Mouse (Mus musculus) cerebellum, adult 11 months (tissue): ENCODE measurements around the gene Ascl5.

ENCODE experiments used
- DNase-seq: peaks from one replicate; pipeline ENCODE4 v3.0.0; 2022

Ascl5 gene

GRCm38 (mm10) chr1:136050312-136051012, at the start of gene Ascl5:
Gene Ascl5 (plus strand): TSS chr1:136050804.
- DNase-seq: no peak

DNA sequence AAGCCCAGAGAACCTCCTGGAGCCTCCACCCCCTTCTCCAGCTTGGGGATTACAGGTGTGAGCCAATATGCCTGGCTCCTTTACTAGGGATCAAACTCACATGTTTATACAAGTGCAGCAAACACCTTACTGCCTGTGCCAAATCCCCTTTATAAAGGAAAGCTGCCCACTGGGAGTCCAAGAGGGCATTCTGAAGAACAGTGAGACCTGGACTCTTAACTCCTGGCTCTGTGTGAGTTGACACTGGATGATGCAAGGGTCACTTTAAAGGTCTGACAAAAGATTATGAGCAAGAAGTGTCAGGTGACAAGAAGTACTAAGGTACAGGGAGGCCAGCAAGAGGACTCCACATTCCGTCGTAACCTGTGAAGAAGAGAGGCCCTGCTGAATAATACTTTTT, 49.2 kb upstream of the Ascl5 start:
- DNase-seq: no peak

GRCm38 (mm10) chr1:136006292-136006748, 44.3 kb upstream of the Ascl5 start, which contains the start of gene Igfn1:
Gene Igfn1 (minus strand): TSS chr1:136006342.
- no peak for DNase-seq

DNA sequence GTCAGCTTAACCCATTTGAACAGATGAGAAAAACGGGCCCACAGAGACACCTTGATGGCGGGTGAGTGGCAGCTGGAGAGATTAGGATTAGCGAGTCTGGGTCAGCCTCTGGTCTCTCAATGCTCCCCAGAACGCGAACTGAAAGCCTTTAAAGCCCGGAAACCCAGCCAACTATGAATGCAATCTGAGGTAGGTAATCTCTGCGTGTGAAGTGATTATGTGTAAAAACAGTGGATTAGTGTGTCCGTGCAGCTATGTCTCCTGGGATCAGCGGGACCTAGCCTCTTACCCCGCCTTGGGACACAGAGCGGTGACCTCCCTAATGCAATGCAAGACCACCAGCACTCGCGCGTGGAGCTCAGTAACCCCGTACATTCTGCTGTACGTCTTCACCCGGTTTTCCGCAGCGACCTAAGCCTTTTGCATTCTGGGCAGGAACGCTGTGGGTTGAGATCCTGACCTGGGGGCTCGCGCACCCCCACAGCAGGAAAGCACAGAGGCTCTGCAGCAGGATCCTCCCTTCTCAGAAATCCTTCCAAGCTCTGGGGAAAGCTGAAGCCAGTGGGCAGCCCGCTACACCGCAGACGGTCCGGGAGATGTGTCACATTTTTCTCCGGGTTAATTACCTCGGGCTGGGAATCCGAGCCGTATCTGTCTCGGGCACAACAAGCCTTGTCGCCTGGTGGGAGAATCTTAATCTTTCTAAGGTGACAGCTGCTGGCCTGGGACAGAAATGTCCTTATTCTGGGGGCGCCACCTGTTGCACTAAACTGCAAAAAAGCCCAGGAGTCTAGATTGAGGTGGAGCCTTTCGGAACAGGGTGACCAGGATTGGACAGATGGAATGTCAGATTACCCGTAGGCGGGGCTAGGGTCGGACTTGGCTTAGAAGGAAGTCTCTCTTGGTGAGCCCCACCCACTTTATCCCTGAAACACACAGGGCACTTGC, 43.1 kb upstream of the Ascl5 start, which contains the start of gene Tmem9:
Gene Tmem9 (plus strand): TSS at position 940 of the 948 bp plus-strand sequence.
- peak; percentile 15 for DNase-seq

DNA sequence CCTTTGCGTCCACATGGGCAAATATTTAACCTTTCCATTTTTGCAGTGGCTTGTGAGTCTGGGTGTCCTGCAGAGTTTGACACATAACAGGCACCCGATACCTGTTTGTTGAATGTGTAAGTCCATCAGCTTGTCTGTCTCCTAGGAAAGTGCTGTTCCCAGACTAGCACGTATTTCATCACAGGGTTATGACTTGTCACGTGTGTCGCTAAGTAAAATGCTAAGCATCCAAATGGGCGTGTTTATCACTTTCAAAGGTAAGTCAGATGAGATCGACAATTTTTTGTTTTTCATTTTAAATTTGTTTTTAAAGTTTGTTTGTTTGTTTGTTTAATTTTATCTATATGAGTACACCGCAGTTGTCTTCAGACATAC, 42.5 kb upstream of the Ascl5 start:
- DNase-seq: no peak

DNA sequence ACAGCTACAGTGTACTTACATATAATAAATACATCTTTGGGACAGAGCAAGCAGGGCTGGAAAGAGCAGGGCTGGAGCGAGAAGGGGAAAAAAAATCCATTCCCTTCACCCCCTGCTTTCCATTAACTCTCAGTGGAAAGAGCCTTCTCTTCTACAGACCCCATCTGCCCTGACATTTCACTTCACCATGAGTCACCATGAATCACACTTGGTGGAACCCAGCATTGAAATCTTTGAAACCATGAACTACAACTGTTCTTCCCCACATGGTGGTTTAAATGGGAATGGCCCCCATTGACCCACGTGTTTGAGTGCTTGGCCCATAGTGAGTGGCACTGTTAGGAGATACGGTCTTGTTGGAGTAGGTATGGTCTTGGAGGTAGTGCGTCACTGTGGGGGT, 40.4 kb upstream of the Ascl5 start:
- DNase-seq: no peak

DNA sequence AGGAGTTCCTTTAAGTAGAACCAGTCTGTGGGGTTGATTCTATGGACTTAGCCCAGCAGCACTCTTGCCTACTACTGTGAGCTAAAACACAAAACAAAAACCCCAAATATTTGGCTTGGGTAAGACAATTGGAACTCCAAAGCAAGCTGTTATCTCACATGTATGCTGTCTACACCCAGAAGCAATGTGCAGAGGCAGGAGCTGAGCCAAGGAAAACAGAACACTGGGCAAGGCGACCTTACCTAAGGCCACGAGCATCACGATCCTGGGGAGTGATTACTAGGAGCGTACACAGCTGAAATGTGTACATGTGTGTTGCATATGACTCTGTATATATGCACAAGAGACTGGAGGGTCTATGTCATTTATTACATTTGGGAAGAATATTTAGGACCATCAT, 37.1 kb upstream of the Ascl5 start:
- no peak for DNase-seq

DNA sequence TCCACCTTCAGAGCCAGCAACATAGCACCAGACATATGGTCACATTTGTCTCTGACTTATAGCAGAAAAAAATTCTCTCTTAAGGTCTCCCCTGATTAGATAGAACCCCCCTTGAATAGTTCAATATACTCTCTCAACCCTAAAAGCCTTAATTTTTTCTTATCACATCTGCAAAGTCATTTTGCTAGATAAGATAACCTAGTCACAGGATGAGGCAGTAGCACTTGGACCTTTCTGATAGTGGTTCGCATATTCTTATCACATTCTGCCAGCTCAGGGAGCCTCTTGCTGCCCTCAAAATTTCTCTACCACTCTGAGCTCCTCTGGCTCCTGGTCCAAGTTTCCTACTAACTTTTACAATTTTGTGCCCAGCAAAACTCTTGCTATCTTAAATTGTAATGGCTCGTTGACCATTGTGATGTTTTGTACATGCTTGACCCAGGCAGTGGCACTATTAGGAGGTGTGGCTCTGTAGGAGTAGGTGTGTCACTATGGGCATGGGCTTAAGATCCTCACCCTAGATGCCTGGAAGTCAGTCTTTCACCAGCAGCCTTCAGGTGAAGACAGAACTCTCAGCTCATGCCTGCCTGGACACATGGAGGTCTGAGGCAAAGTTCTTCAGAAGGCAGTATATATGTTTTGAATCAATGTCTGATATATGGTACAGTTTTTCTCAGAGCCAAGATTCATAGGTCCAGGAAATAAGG, 35.7 kb upstream of the Ascl5 start:
- DNase-seq: no peak

GRCm38 (mm10) chr1:136017307-136017706, 33.3 kb upstream of the Ascl5 start:
- DNase-seq: no peak

GRCm38 (mm10) chr1:136017907-136018313, 32.7 kb upstream of the Ascl5 start:
- DNase-seq: peak; percentile 90

DNA sequence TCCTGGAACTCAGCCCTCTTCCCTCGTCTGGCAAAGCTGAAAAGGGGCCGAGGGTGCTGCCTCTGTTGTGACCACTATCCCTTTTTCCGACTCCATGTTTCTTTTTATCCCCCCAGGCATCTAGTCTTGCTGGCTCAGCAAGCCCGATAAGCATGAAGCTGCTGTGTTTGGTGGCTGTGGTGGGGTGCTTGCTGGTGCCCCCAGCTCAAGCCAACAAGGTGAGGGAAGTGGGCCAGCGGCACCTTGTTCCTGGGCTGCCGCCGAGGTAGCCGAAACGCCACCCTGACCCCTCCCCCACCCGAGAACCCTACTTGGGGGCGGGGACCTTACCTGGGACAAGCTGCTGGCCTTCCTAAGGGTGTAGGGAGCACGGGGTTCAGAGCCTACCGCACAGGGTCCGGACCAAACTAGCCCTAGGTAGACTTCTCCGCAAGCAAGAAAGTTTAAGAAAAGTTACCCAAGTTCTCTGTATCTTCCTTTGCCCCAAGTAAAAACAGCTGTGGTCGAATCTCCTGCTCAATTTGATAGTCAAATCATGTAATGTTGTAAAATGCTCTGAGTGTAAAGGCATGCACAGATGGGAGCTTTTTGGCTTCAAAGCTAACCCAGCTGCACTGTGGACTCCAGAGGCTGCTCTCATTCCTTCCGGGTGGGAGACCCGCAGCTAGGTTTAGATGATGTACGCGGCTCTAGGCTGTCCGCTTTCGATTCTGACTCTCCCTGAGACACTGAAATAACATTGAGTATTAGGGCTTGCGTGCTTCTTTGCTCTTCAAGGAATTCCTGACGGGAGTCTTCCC, 32.0 kb upstream of the Ascl5 start:
- peak; percentile 38 for DNase-seq

- no peak for DNase-seq
Observed at GRCm38 (mm10) chr1:136030201-136030600, 20.4 kb upstream of the Ascl5 start.

DNA sequence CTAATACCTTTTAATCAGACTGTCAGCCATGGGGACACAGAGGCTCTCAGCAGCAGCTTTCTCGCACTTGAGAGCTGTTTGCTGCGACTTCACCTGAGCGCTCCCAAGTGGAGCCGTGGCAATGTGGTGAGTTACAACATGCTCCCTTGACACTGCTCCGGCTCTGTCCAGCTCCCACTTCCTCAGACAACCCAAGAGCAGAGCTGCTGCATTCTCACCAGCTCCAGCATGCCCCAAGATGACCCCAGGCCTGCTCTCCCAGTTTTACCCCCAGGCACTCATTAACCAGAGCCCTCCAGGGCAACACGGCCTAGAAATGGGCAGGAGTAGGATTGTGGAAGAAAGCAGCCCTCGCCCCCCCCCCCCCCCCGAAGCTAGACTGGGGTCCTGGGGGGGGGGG, 18.9 kb upstream of the Ascl5 start:
- no peak for DNase-seq

- DNase-seq: no peak
Observed at GRCm38 (mm10) chr1:136032961-136033360, 17.6 kb upstream of the Ascl5 start.

DNA sequence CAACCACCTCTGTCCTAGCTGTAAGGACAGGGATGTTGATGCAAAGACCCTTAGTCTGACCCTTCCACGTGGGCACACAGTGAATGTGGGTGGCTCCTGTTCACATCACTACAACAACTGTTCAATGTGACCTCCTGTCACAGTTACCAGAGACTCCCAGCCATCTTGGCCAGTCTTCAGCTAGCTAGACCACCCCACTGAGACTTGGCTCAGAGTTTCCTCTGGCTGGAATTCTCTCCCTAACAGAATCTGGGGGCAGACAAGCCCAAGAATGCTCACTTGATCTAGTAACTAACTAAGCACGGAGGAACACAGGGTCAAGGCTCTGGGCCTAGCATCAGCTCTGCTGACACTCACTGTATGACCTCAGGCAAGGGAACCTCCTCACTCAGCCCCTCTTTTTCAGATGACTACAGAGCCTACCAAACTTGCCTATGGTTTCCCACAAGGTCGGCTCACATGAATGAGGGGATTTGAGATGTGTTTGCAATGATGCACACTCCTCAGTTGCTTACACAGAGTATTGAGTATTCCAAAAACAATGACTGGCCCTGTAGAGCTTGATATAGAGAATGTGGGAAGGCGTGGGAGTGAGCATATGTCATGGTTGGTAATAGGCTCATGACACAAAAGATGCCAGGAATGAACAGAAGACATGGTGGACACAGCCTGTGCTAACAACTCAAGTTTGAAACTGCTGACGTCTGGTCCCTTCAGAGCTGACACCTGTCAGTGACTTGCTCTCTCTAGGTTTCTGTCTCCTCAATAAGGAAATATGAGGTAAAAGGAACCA, 11.7 kb upstream of the Ascl5 start:
- no peak for DNase-seq

GRCm38 (mm10) chr1:136040452-136040851, 10.2 kb upstream of the Ascl5 start:
- DNase-seq: no peak

DNA sequence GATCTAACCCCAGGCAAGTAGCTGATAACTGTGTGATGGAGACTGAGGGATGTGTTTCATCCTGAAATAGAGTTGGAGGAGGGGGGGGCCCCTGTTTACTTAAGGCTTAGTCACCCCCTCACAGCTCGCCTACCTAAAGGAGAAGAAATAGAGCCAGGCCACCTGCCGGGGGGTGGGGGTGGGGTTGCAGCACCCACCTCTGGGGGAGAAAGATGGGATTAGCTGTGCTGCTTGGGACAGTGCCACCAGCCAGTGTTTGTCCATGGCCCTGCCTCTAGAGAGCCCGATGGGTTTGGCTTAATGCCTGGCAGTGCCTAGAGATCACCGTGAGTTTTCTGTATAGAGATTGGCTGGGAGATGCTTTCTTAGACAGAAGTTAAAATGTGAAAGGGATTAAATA, 9.7 kb upstream of the Ascl5 start:
- DNase-seq: no peak

DNA sequence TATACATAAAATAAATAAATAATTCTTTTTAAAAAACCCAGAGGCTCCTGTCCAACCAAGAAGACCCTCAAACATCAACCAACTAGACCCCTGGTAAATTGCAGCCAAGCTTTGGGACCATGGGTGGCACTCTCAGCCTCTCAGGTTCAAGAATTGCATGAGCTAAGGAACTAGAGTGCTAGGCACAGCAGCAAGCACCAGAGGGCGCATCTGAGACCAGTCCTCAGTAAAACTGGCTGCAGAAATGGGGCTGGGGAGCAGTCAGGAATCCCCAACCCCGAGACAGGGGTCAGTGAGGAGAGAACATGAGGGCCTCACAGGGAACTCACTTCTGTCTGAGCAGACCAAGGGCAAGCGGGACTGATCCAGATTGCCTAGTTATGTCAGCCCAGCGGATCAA, 4.8 kb upstream of the Ascl5 start:
- DNase-seq: peak; percentile 42

GRCm38 (mm10) chr1:136047432-136047831, 3.2 kb upstream of the Ascl5 start:
- no peak for DNase-seq

GRCm38 (mm10) chr1:136047894-136048293, 2.7 kb upstream of the Ascl5 start:
- no peak for DNase-seq

GRCm38 (mm10) chr1:136051013-136051315, 360 bp downstream of the Ascl5 start:
- no peak for DNase-seq

DNA sequence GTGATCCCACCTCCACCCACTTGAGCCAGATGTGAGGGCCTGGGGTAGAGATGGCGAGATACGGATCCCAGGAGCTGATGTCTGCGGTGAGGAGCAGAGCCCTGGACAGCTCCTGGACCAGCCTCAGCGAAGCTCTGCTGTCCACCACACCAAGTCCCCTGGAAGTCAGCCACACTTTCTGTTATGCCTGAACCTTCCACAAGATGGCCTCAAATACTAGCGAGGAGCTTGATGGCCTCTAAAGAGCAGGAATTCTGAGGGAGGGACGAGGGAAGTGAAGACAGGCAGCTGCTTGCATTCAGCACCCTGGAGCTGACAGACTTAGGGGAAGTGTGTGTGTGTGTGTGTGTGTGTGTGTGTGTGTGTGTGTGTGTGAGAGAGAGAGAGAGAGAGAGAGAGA, 861 bp downstream of the Ascl5 start:
- DNase-seq: peak; percentile 60
